Mouse (Mus musculus): ENCODE measurements around the gene Ndrg3. TPM values are rescaled to one million over a fixed set of nuclear protein-coding genes. Genes with fewer than 3 reads are reported as not detected.
"Not testable (repeated sequence)": the region's sequence is repeated elsewhere in the genome, so short reads cannot be mapped to it uniquely, and the experiment has no call there.

Gene Ndrg3
- polyA plus RNA-seq, 1 experiment, result 197 TPM

- H3K36me3 ChIP-seq (ENCODE audit: control insufficient read depth, insufficient read depth, low read length), result peaks cover 4% of the 10 kb centered on the region; the same call in 1 of the 2 replicates
- no peaks in the 10 kb centered on the region for H3K4me1 ChIP-seq (replicated peaks; ENCODE audit: control insufficient read depth, insufficient read depth, low read length)
- WGBS, result 96% methylated on average over 6 of the region's 6 CpGs
- H3K27ac ChIP-seq (ENCODE audit: control insufficient read depth, insufficient read depth, low read length), result no peak overlapping the region
- H3K4me3 ChIP-seq (ENCODE audit: control insufficient read depth, insufficient read depth, low read length), result no peak overlapping the region
- no peak for TF ChIP-seq POLR2A (IDR thresholded peaks at IDR 0.05; ENCODE audit: control insufficient read depth, extremely low read depth, insufficient read depth, low read length, poor library complexity)
- TF ChIP-seq CTCF (IDR thresholded peaks at IDR 0.05; ENCODE audit: borderline replicate concordance, control insufficient read depth, extremely low read depth, insufficient read depth, low read length, poor library complexity), result no peak
- no peaks in the 10 kb centered on the region for H3K27me3 ChIP-seq (ENCODE audit: control insufficient read depth, insufficient read depth, low read length)
- no peak for DNase-seq
Observed at GRCm38 (mm10) chr2:156927663-156928062, 64.2 kb downstream of the Ndrg3 start.

DNA sequence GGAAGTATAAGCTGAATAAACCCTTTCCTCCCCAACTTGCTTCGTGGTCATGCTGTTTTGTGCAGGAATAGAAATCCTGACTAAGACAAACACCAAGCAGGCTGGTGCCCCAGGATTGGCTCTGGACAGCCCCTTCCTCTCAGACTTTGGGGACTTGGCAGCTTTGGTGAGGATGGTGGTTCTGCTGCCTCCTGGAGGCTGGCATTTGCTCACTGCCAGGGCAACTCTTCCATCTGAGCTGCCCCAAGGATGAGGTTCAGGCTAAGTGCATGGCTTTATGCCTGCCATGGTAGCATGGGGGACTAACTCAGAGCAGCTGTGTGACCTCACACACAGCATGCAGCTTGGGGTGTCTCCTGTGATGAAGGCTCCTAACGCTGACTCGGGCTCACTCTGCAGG is 66.2 kb downstream of the Ndrg3 start:
- H3K36me3 ChIP-seq (ENCODE audit: control insufficient read depth, insufficient read depth, low read length); H3K27me3 ChIP-seq (ENCODE audit: control insufficient read depth, insufficient read depth, low read length); H3K4me1 ChIP-seq (replicated peaks; ENCODE audit: control insufficient read depth, insufficient read depth, low read length); H3K27ac ChIP-seq (ENCODE audit: control insufficient read depth, insufficient read depth, low read length); H3K4me3 ChIP-seq (ENCODE audit: control insufficient read depth, insufficient read depth, low read length): not testable (repeated sequence)
- 88% methylated on average over 3 of the region's 3 CpGs for WGBS
- peak; percentile 15 for DNase-seq

- not testable (repeated sequence) for H3K4me3 ChIP-seq (ENCODE audit: control insufficient read depth, insufficient read depth, low read length); H3K27me3 ChIP-seq (ENCODE audit: control insufficient read depth, insufficient read depth, low read length); H3K27ac ChIP-seq (ENCODE audit: control insufficient read depth, insufficient read depth, low read length); H3K4me1 ChIP-seq (replicated peaks; ENCODE audit: control insufficient read depth, insufficient read depth, low read length); H3K36me3 ChIP-seq (ENCODE audit: control insufficient read depth, insufficient read depth, low read length); DNase-seq
- WGBS, result 94% methylated on average over 4 of the region's 4 CpGs
Observed at GRCm38 (mm10) chr2:156925075-156925474, 66.8 kb downstream of the Ndrg3 start.

GRCm38 (mm10) chr2:156924210-156924898 is 67.5 kb downstream of the Ndrg3 start:
- peaks cover 5% of the 10 kb centered on the region; the same call in 1 of the 2 replicates for H3K4me1 ChIP-seq (replicated peaks; ENCODE audit: control insufficient read depth, insufficient read depth, low read length)
- TF ChIP-seq CTCF (IDR thresholded peaks at IDR 0.05; ENCODE audit: borderline replicate concordance, control insufficient read depth, extremely low read depth, insufficient read depth, low read length, poor library complexity), result no peak
- no peak for TF ChIP-seq POLR2A (IDR thresholded peaks at IDR 0.05; ENCODE audit: control insufficient read depth, extremely low read depth, insufficient read depth, low read length, poor library complexity)
- H3K27me3 ChIP-seq (ENCODE audit: control insufficient read depth, insufficient read depth, low read length), result no peaks in the 10 kb centered on the region
- 40% methylated on average over 3 of the region's 3 CpGs for WGBS
- DNase-seq, result no peak
- peaks cover 4% of the 10 kb centered on the region; the same call in 1 of the 2 replicates for H3K36me3 ChIP-seq (ENCODE audit: control insufficient read depth, insufficient read depth, low read length)
- no peak overlapping the region; the same call in 1 of the 2 replicates for H3K27ac ChIP-seq (ENCODE audit: control insufficient read depth, insufficient read depth, low read length)
- no peak overlapping the region for H3K4me3 ChIP-seq (ENCODE audit: control insufficient read depth, insufficient read depth, low read length)

DNA sequence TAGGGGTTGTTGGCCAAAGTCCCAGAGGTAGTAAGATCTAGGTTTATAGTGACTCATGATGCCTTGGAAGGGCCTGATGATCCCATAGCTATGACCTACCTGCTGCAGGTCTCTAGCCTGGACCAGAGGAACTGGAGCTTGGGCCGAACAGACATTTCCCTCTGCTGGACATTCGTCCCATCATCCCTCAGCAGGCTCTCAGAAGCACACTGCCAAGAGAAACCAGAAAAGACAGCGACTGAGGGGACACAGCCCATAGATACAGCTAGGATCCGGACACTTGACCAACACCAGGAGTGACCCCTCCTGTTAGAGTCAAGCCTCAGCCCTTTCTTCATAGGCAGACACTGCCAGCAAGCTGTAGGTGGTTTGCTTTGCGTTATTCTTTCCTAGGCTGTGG is 68.8 kb downstream of the Ndrg3 start:
- WGBS, result 89% methylated on average over 5 of the region's 5 CpGs
- no peak overlapping the region for H3K27ac ChIP-seq (ENCODE audit: control insufficient read depth, insufficient read depth, low read length)
- H3K4me3 ChIP-seq (ENCODE audit: control insufficient read depth, insufficient read depth, low read length), result no peak overlapping the region
- peaks cover 13% of the 10 kb centered on the region for H3K4me1 ChIP-seq (replicated peaks; ENCODE audit: control insufficient read depth, insufficient read depth, low read length)
- TF ChIP-seq CTCF (IDR thresholded peaks at IDR 0.05; ENCODE audit: borderline replicate concordance, control insufficient read depth, extremely low read depth, insufficient read depth, low read length, poor library complexity) (no peak), POLR2A (IDR thresholded peaks at IDR 0.05; ENCODE audit: control insufficient read depth, extremely low read depth, insufficient read depth, low read length, poor library complexity) (no peak)
- no peaks in the 10 kb centered on the region for H3K27me3 ChIP-seq (ENCODE audit: control insufficient read depth, insufficient read depth, low read length)
- H3K36me3 ChIP-seq (ENCODE audit: control insufficient read depth, insufficient read depth, low read length), result no peaks in the 10 kb centered on the region
- no peak for DNase-seq

GRCm38 (mm10) chr2:156919796-156920195 is 72.1 kb downstream of the Ndrg3 start:
- H3K4me3 ChIP-seq (ENCODE audit: control insufficient read depth, insufficient read depth, low read length), result no peak overlapping the region
- DNase-seq, result peak; percentile 20
- no peak for TF ChIP-seq CTCF (IDR thresholded peaks at IDR 0.05; ENCODE audit: borderline replicate concordance, control insufficient read depth, extremely low read depth, insufficient read depth, low read length, poor library complexity)
- TF ChIP-seq POLR2A (IDR thresholded peaks at IDR 0.05; ENCODE audit: control insufficient read depth, extremely low read depth, insufficient read depth, low read length, poor library complexity), result no peak
- 49% methylated on average over 2 of the region's 2 CpGs for WGBS
- peaks cover 19% of the 10 kb centered on the region for H3K4me1 ChIP-seq (replicated peaks; ENCODE audit: control insufficient read depth, insufficient read depth, low read length)
- no peak overlapping the region for H3K27ac ChIP-seq (ENCODE audit: control insufficient read depth, insufficient read depth, low read length)
- no peaks in the 10 kb centered on the region for H3K36me3 ChIP-seq (ENCODE audit: control insufficient read depth, insufficient read depth, low read length)
- no peaks in the 10 kb centered on the region for H3K27me3 ChIP-seq (ENCODE audit: control insufficient read depth, insufficient read depth, low read length)

GRCm38 (mm10) chr2:156919191-156919590 is 72.7 kb downstream of the Ndrg3 start:
- not testable (repeated sequence) for DNase-seq; H3K27ac ChIP-seq (ENCODE audit: control insufficient read depth, insufficient read depth, low read length); H3K36me3 ChIP-seq (ENCODE audit: control insufficient read depth, insufficient read depth, low read length); H3K27me3 ChIP-seq (ENCODE audit: control insufficient read depth, insufficient read depth, low read length); H3K4me3 ChIP-seq (ENCODE audit: control insufficient read depth, insufficient read depth, low read length)
- H3K4me1 ChIP-seq (replicated peaks; ENCODE audit: control insufficient read depth, insufficient read depth, low read length), result peaks cover 19% of the 10 kb centered on the region
- 76% methylated on average over 11 of the region's 11 CpGs for WGBS

Measured in thymus, adult 2 months (tissue).